In the genomic region with DNA sequence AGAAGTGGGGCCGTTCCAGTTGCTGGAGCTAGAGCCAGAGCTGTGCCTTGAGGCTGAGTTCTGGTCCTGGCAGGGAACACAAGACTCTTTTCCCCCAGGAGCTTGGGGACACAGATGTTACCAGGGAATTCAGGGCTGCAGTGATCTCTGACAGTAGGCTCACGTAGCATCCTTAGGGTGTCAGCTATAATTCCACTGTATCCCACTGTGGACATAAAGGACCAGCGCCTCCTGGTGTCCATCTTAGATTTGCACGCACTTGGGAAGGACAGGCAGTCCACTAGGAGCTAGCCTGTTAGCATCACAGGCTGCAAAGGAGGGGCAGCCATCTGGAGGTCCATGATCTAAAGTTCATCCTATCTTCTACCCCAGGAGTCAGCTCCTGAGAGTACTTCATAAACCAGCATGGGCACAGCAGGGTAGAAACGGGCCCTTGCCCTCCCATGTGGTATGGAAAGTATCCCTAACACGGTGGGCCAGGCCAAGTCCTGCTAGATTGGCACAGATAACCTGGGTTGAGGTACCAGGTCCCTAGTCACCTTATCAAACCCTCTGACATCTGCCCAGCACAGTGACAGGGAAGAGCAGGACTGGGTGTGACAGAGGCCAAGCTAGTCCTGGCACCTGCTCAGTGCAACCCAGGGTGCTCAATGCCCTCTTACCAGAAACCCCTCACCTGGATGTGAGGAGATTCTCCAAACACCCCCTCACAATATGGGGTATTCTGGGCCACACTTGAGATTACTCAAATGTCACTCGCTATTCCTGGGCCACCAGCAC, we compare ENCODE assay signal across 9 mouse cellular contexts. TPM values are rescaled to one million over a fixed set of nuclear protein-coding genes. Genes with fewer than 3 reads are reported as not detected.
DNase-seq lines count a peak whose midpoint lies in the region; ATAC-seq and TF ChIP-seq lines count a peak whose summit lies in the region.
"Had no signal": no experiment of that assay in that cellular context is flagged by ENCODE, and none has a peak within 500 bp of the region (broad histone marks: within the 10 kb centered on the region; RNA-seq: fewer than 3 reads in every experiment).

No protein-coding gene starts in this region.

- peak; percentile 45 for DNase-seq in gastrocnemius, adult 18-20 months (ENCODE audit: low spot score)
- DNase-seq in gastrocnemius, adult 8-10 months (ENCODE audit: low spot score in 2 of 2): no peak
- peak; percentile 39 for DNase-seq in R1 (ENCODE audit: low read depth, low spot score)
- peak; percentile 83 to 91 for DNase-seq in cerebellum, postnatal 25 days
- peak; percentile 76 for DNase-seq in heart, adult 8-10 months (ENCODE audit: low spot score)
- peak; percentile 68 to 86 for DNase-seq in kidney, adult 8-10 months
- DNase-seq in lung, postnatal 0 days (ENCODE audit: low spot score): peak; percentile 65
- DNase-seq in retina, postnatal 7 days (ENCODE audit: low read depth, low spot score): peak; percentile 64

- peaks cover 10% of the 10 kb centered on the region for H3K4me1 ChIP-seq in lung, postnatal 0 days (ENCODE audit: insufficient read depth, low read depth, low read length)

- no peaks in the 10 kb centered on the region for H3K36me3 ChIP-seq in lung, postnatal 0 days (ENCODE audit: insufficient read depth, low read length)
- H3K36me3 ChIP-seq: G1E had no signal

- no peak overlapping the region; the same call in 1 of the 2 replicates for H3K9ac ChIP-seq in lung, postnatal 0 days (replicated peaks; ENCODE audit: low read depth)

- peak; percentile 40; the same call in 1 of the 2 replicates for ATAC-seq in lung, postnatal 0 days

- H3K4me2 ChIP-seq in lung, postnatal 0 days (replicated peaks; ENCODE audit: low read depth, low read length): peak overlapping the region; percentile 46

- H3K9me3 ChIP-seq in lung, postnatal 0 days (ENCODE audit: low read length): no peaks in the 10 kb centered on the region
- H3K9me3 ChIP-seq: G1E had no signal

- peak; percentile 90 for TF ChIP-seq CTCF in lung, postnatal 0 days (IDR thresholded peaks at IDR 0.05)

- 52% methylated on average over 7 of the region's 7 CpGs for WGBS in lung, postnatal 0 days

- no peak for TF ChIP-seq EP300 in lung, postnatal 0 days (IDR thresholded peaks at IDR 0.05)

- H3K4me3 ChIP-seq in lung, postnatal 0 days (ENCODE audit: low read depth, low read length): peak overlapping the region; percentile 23; the same call in 1 of the 2 replicates

- H3K27me3 ChIP-seq in lung, postnatal 0 days (replicated peaks; ENCODE audit: insufficient read depth, low read length): no peaks in the 10 kb centered on the region

- H3K27ac ChIP-seq in lung, postnatal 0 days (ENCODE audit: low read length): no peak overlapping the region

RNA-seq across cellular contexts. Expression of gene Mcf2l, which starts 53.8 kb away (rescaled TPM):
- 10 to 100 TPM; 21.3 to 32.8 TPM for total RNA-seq in gastrocnemius, adult 18-20 months (2021)
- 10 to 100 TPM; 12.1 to 19.6 (median 16.5) TPM for total RNA-seq in gastrocnemius, adult 8-10 months (2022)
- total RNA-seq in heart, adult 8-10 months (2022): 10 to 100 TPM; 55.6 to 85.0 (median 65.1) TPM
- 12.9 and 16.8 TPM in 2 replicates for polyA plus RNA-seq in lung, postnatal 0 days (2015; fragmentation: Nextera tagmentation; extraction: Ambion mirVana)
- polyA plus RNA-seq: G1E had no signal

Comparison
In these comparisons a context has a peak if more than half of its experiments do, and no peak if none do; other contexts are left out.
1. DNase-seq: peak in gastrocnemius, adult 18-20 months (single experiment), R1 (single experiment), cerebellum, postnatal 25 days (2 of 2), heart, adult 8-10 months (single experiment), kidney, adult 8-10 months (2 of 2), lung, postnatal 0 days (single experiment) and retina, postnatal 7 days (single experiment); none in gastrocnemius, adult 8-10 months (0 of 2).